Mouse (Mus musculus) liver, adult 2 months (tissue): ENCODE results near the gene Rita1.

Source experiments
- CTCF ChIP-seq: fragments of 200-500 bp; IDR thresholded peaks from 2 replicates; pipeline ENCODE4 v1.5.1; 2011; ENCODE audit warnings: low read depth, low read length, control low read depth
- POLR2A ChIP-seq: fragments of 200-500 bp; IDR thresholded peaks from 2 replicates; pipeline ENCODE4 v1.6.1; 2011; ENCODE audit warnings: low read length, control low read depth; ENCODE audit not compliant: insufficient read depth; ENCODE audit errors: extremely low read depth

DNA sequence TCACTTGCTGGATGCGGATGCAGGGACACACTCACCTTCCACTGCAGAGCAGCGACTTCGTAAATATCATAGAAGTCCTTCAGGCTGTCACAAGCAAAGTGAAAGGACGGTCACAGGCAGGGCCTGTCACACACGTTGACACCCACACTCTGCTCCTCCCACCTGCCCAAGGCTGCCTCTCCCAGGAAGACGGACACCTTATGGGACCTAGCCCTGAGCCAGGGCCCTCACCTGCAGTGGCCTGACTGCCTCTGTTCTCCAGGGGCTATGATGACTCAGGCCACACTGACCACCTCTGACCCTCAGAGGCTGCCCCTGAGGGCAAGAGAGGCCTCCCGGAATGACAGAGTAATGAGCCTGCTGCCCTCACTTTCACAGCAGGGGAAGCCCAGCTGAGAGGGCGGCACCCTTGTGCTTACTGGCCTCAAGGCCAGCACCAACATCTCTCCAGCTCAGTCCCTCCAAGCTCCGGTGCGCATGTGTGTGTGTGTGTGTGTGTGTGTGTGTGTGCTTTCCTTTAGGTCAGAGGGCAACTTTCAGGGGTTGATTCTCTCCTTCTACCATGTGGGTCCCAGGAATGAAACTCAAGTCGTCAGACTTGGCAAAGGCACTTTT, 64.0 kb downstream of the Rita1 start:
- TF ChIP-seq CTCF, result no peak
- TF ChIP-seq POLR2A, result no peak
